Mouse (Mus musculus) cortical plate, adult 2 months (tissue): ENCODE results near the gene Atp2b2.

Experiments
- CTCF ChIP-seq: fragments of 200-500 bp; IDR thresholded peaks from 2 replicates; pipeline ENCODE4 v1.5.1; 2011; ENCODE audit warnings: mild to moderate bottlenecking, control low read depth, low read length; ENCODE audit not compliant: insufficient read depth; ENCODE audit errors: extremely low read depth
- POLR2A ChIP-seq: fragments of 200-500 bp; IDR thresholded peaks from 2 replicates; pipeline ENCODE4 v1.6.1; 2011; ENCODE audit warnings: mild to moderate bottlenecking, low read length, control low read depth; ENCODE audit not compliant: insufficient read depth; ENCODE audit errors: extremely low read depth

DNA sequence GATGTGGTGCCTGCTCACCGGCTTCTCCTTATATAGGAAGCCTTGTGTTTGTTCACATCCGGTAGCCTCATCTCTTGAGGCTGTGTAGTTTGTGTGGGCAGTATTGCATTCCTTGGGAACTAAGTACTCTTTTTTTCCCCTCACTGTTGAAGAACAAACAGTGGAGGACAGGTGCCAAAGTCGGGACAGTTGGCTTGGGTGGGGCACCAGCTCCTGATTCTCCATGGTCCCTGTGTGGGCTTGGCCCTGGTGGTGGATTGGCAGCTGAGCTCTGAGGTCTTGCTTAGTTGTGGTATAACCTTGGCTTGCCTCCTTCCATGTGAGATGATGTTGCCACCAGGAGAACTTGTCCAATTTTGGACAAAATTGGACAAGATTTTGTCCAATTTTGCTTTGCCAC, 322.5 kb downstream of the Atp2b2 start, which contains the start of gene Ghrl:
- TF ChIP-seq CTCF (no peak), POLR2A (no peak)
